Mouse (Mus musculus) C2C12 (cell line): ENCODE results near the gene Safb.

Experiments used
- CEBPB ChIP-seq: IDR thresholded peaks from one replicate; pipeline ENCODE4 v1.6.1; 2011; ENCODE audit warnings: low read depth, mild to moderate bottlenecking, control low read depth, moderate library complexity
- CTCF ChIP-seq: IDR thresholded peaks from one replicate; pipeline ENCODE4 v1.5.1; 2011; ENCODE audit not compliant: control insufficient read depth, insufficient read depth, insufficient read length

DNA sequence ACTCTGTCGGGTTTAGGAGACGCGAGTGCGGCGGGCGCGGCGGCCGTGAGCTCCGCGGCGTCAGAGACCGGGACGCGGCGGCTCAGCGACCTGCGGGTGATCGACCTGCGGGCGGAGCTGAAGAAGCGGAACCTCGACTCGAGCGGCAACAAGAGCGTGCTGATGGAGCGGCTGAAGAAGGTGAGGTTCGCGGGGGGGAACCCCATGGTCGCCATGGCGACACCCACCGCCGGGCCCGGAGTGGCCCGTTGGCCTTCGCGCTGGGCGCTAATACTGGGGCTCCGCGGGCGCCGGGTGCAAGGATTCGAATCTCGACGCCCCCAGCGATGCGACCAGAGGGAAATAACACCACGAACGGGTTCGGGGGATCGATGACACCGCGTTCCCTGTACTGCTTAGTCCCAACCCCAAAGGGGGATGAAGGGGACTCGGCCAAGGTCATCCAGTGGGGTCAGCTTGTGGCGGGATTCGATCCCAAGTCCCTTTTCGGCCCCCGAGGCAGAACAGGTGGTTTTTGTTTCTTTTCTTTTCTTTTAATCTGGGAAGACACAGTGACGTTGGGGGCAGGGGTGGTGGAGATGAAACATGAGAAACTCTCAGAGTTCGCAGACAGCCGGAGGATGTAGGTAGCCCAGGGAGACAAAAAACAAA, 671 bp downstream of the Safb start:
- no peak for TF ChIP-seq CTCF
- TF ChIP-seq CEBPB = no peak
